Mouse (Mus musculus): ENCODE measurements around the gene Pin1. TPM values are rescaled to one million over a fixed set of nuclear protein-coding genes. Genes with fewer than 3 reads are reported as not detected.

Gene Pin1
- polyA plus RNA-seq, 1 experiment from 2014 or later = 63.2 TPM

DNA sequence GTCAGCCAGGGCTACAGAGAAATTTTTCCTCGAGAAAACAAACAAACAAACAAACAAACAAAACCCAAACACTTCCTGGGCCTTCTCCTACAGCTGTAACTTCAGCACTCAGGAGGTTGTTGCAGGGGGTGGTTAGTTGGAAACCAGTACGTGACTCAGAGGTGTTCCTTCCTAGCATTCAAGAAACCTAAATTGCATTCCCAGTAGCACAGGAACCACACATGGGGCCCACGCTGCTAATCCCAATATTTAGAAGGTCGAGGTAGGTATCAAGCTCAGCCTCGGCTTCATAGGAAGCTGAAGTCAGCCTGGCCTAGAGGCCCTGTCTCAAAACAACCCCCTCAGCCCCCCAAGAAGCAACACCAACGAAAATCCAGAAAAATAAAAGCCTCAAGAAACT is 10.4 kb upstream of the Pin1 start:
- Histone ChIP-seq H3K4me2 (replicated peaks) (peak overlapping the region; percentile 96), H3K4me3 (replicated peaks) (peak overlapping the region; percentile 82), H3K9ac (replicated peaks) (peak overlapping the region; percentile 85), H3K4me1 (replicated peaks) (peaks cover 45% of the 10 kb centered on the region), H3K27ac (no peak overlapping the region), H3K9me3 (no peaks in the 10 kb centered on the region), H3K27me3 (no peaks in the 10 kb centered on the region), H3K36me3 (peaks cover 32% of the 10 kb centered on the region)
- WGBS = 33% methylated on average over 6 of the region's 6 CpGs
- no peak for ATAC-seq

DNA sequence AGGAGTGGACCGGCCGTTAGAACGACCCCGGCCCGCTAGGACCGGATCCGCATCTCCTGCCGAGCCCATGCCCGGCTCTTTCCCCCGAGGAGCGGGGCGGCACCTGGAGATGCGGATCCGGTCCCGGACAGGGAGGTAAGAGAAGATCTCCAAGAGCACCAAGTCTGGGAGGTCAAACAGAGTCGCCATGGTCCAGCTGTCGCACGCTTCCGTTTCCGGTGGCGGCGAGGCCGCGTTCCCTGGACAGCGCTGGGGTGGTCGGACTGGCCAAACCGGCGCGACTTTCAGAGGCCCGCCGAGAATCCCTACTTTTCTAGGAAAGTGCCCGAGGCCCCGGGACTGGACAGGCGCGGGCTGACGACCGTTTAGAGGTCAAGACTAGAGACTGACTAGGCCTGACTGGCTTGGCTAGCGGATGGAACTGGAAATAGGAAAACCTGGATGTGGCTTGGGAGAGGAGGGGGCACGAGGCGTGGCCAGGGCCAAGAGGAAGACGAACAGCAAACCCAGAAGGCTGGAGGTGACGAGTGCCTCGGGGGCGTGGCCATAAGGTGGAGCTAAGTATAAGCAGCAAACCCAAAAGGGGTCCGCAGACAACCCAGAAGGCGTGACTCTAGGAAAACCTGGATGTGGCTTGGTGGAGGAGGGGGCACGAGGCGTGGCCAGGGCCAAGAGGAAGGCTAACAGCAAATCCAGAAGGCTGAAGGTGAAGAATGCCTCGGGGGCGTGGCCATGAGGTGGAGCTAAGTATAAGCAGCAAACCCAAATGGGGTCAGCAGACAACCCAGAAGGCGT is 9.6 kb upstream of the Pin1 start, which contains the start of gene Ubl5:
Ubl5 (plus strand) TSS at position 778 of the 795 bp plus-strand sequence.
- peaks cover 32% of the 10 kb centered on the region for H3K36me3 ChIP-seq
- H3K4me3 ChIP-seq (replicated peaks) = peak within 1 kb of the TSS; percentile 82
- no peaks in the 10 kb centered on the region for H3K27me3 ChIP-seq
- peak within 1 kb of the TSS; percentile 94 for H3K27ac ChIP-seq
- H3K9me3 ChIP-seq = no peaks in the 10 kb centered on the region
- H3K4me2 ChIP-seq (replicated peaks) = peak within 1 kb of the TSS; percentile 96
- peak; percentile 91 for ATAC-seq
- H3K4me1 ChIP-seq (replicated peaks) = peaks cover 47% of the 10 kb centered on the region
- H3K9ac ChIP-seq (replicated peaks) = peak within 1 kb of the TSS; percentile 85
- WGBS = 1% methylated on average over 47 of the region's 51 CpGs

DNA sequence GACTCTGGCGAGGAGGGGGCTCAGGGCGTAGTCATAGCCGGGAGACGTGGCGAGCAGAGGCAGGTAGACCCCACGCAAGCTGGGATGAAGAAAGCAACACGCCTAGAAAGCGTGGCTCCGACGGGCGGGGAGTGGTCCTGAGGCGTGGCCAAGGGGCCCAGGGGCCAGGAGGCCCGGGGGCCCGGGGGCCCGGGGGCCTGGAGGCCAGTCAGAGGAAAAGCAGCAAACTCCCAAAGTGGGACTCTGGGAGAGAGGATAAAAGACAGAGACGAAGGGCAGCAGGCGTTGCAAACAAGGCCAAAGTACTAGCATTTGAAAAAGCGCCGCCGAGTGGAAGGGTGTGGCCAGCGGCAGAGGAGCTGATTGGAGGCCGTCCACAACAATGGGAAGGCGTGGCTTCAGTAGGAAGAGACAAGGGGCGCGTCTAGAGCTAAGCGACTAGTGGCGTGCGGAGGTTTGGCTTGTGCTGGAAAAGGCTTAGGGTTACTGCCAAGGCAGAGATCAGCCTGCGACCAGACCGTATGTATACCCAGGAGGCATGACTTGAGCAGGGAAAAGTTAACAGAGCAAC is 8.9 kb upstream of the Pin1 start:
- peak overlapping the region; percentile 85 for H3K9ac ChIP-seq (replicated peaks)
- peak overlapping the region; percentile 94 for H3K27ac ChIP-seq
- H3K4me3 ChIP-seq (replicated peaks) = peak overlapping the region; percentile 82
- no peaks in the 10 kb centered on the region for H3K27me3 ChIP-seq
- H3K4me1 ChIP-seq (replicated peaks) = peaks cover 47% of the 10 kb centered on the region
- peak; percentile 85 for ATAC-seq
- no peaks in the 10 kb centered on the region for H3K9me3 ChIP-seq
- peaks cover 33% of the 10 kb centered on the region for H3K36me3 ChIP-seq
- 1% methylated on average over 30 of the region's 30 CpGs for WGBS
- peak overlapping the region; percentile 96 for H3K4me2 ChIP-seq (replicated peaks)

DNA sequence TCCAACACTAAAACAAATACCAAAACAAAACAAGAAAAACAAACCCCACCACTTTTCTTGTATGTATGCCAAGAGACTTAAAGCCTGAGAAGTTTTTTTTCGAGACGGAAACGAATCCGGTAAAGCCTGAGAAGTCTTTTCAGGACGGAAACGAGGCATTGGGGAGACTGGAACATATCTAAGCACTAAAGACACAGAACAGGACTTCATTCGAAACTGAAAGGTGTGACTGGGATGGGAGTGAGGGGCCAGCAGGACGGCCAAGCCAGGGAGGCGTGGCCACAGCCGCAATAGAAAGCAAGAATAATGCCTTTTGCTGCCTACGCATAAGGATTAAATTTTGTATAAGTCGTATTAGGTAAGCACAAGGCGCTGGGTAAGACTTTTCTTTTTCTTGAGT is 8.1 kb upstream of the Pin1 start:
- H3K4me2 ChIP-seq (replicated peaks) = peak overlapping the region; percentile 96
- no peaks in the 10 kb centered on the region for H3K27me3 ChIP-seq
- peaks cover 47% of the 10 kb centered on the region for H3K4me1 ChIP-seq (replicated peaks)
- H3K9me3 ChIP-seq = no peaks in the 10 kb centered on the region
- peak overlapping the region; percentile 85 for H3K27ac ChIP-seq
- H3K4me3 ChIP-seq (replicated peaks) = peak overlapping the region; percentile 82
- WGBS = 12% methylated on average over 13 of the region's 13 CpGs
- peak overlapping the region; percentile 85 for H3K9ac ChIP-seq (replicated peaks)
- no peak for ATAC-seq
- peaks cover 33% of the 10 kb centered on the region for H3K36me3 ChIP-seq

DNA sequence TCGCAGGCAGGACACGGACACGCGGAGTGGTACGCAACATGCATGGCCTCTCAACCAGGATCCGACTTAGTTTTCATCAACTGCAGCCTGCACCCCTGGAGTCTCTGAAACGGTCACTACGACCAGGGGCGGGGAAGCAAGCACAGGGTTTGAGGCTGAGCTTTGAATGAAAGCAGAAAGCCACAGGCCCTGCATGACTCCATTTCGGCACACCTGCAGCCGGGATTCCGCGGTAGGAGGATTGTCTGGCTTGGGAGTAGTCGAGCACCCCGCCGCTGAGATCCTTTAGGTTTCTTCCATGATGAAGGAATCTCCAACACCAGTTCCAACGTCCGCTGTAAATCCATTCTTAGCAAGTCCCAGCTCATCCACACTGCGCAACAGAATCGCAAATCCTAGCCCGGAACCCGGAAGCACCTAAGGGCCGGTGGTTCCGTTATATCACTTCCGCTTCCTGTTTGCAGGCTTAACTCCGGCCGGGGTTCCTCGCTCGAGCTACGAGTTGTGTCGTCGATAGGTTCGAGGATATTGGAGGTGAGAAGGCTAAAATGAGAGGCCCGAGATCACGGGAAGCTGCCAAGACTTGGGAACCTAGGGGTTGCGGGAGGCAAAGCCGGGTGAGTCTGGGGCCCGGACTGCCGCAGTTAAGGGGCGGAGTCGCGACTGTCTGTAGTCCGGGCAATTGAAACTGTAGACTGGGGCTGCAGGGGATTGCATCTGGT is 7.4 kb upstream of the Pin1 start, which contains the start of gene Fbxl12:
Fbxl12 (minus strand) TSS at position 408 of the 722 bp plus-strand sequence.
- no peaks in the 10 kb centered on the region for H3K9me3 ChIP-seq
- no peaks in the 10 kb centered on the region for H3K27me3 ChIP-seq
- H3K27ac ChIP-seq = peak within 1 kb of the TSS; percentile 94
- peaks cover 33% of the 10 kb centered on the region for H3K36me3 ChIP-seq
- peak; percentile 40 for ATAC-seq
- peak within 1 kb of the TSS; percentile 82 for H3K4me3 ChIP-seq (replicated peaks)
- under 1% methylated on average over 43 of the region's 43 CpGs for WGBS
- H3K9ac ChIP-seq (replicated peaks) = peak within 1 kb of the TSS; percentile 85
- H3K4me1 ChIP-seq (replicated peaks) = peaks cover 47% of the 10 kb centered on the region
- H3K4me2 ChIP-seq (replicated peaks) = peak within 1 kb of the TSS; percentile 96

DNA sequence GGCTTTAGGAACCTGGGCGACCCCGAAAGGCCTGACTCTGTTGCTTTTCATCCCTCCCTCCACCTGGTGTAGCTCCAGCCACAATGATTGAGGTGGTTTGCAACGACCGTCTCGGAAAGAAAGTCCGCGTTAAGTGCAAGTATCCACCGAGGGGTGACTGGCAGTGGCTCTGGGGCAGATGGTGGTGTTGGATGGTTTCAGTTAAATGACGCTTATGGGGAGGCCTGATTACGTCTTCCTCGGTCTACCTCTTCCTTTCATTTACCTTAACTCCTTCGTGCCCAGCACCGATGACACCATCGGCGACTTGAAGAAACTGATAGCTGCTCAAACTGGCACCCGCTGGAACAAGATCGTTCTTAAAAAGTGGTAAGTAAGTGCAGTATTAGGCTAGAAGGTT is 6.8 kb upstream of the Pin1 start:
- peaks cover 41% of the 10 kb centered on the region for H3K4me1 ChIP-seq (replicated peaks)
- H3K27me3 ChIP-seq = no peaks in the 10 kb centered on the region
- H3K4me3 ChIP-seq (replicated peaks) = peak overlapping the region; percentile 82
- no peaks in the 10 kb centered on the region for H3K9me3 ChIP-seq
- ATAC-seq = no peak
- WGBS = 4% methylated on average over 17 of the region's 17 CpGs
- H3K36me3 ChIP-seq = peaks cover 32% of the 10 kb centered on the region
- H3K4me2 ChIP-seq (replicated peaks) = peak overlapping the region; percentile 96
- H3K27ac ChIP-seq = peak overlapping the region; percentile 85
- peak overlapping the region; percentile 85 for H3K9ac ChIP-seq (replicated peaks)

DNA sequence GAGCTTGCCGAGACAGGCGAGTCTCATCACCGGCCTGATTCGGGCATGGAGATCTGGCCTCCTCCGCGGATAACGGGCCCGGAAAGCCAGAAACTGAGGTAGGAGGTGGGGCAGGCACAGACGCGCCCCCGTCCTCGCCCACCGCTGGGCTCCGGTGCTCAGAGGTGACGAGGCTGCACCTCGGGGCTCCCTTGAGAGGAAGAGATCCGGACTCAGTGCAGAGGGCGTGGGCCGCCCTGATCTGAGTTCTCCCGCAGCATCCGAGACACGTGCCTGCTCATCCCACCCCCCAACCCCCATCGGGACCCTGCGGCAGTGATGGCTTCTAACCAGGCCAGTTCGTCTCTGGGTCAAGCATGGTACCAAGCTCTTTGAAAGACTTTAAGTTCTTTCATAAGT is 364 bp downstream of the Pin1 start:
- H3K9ac ChIP-seq (replicated peaks) = peak overlapping the region; percentile 91
- peak; percentile 50; the same call in 1 of the 2 replicates for ATAC-seq
- peaks cover 35% of the 10 kb centered on the region for H3K4me1 ChIP-seq (replicated peaks)
- H3K36me3 ChIP-seq = peaks cover 55% of the 10 kb centered on the region
- peak overlapping the region; percentile 40; the same call in 1 of the 2 replicates for H3K27ac ChIP-seq
- WGBS = 0% methylated on average over 25 of the region's 25 CpGs
- H3K4me2 ChIP-seq (replicated peaks) = peak overlapping the region; percentile 84
- no peaks in the 10 kb centered on the region for H3K9me3 ChIP-seq
- peak overlapping the region; percentile 95 for H3K4me3 ChIP-seq (replicated peaks)
- H3K27me3 ChIP-seq = no peaks in the 10 kb centered on the region

DNA sequence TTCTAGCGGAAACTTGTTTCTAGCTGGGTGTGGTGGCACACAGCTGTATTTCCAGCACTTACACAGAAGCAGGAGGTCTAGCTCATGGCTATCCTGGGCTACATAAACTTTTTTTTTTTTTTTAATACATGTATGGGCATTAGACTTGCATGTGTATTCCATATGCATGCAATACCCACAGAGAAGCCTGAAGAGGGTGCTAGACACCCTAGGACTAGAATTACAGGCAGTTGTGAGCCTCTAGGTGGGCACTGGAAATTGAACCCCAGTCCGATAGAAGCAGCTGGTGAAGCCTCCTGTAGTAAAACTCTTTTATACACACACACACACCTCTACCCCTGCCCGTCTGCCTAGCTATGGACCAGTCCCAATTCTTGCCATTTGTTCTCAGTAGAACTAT is 2.0 kb downstream of the Pin1 start:
- H3K9me3 ChIP-seq = no peaks in the 10 kb centered on the region
- peaks cover 55% of the 10 kb centered on the region for H3K36me3 ChIP-seq
- peak overlapping the region; percentile 95 for H3K4me3 ChIP-seq (replicated peaks)
- peak overlapping the region; percentile 84 for H3K4me2 ChIP-seq (replicated peaks)
- H3K27me3 ChIP-seq = no peaks in the 10 kb centered on the region
- no peak overlapping the region for H3K27ac ChIP-seq
- peaks cover 40% of the 10 kb centered on the region for H3K4me1 ChIP-seq (replicated peaks)
- H3K9ac ChIP-seq (replicated peaks) = no peak overlapping the region
- no peak for ATAC-seq
- WGBS = 88% methylated on average over 3 of the region's 3 CpGs

DNA sequence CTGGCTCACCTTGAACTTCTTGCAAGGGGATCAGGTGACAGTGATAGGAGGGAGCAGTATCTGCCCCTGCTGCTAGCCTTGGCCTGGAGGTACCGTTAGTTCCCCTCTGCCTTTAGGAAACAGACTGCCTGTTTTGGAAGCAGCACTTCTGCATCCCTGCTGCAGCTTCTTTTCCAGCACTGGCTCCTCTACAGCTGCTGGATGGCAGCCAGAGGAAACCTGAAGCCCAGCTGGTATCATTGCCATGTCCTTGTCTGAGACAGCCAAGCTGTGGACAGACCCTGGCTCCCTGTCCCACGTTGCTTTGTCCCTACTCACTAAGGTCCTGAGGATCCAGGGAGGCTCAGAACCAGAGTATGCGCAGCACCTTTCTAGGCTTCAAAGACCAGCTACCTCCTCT is 5.7 kb downstream of the Pin1 start:
- Histone ChIP-seq H3K27ac (no peak overlapping the region; the same call in 1 of the 2 replicates), H3K9ac (replicated peaks) (no peak overlapping the region), H3K4me3 (replicated peaks) (no peak overlapping the region), H3K4me2 (replicated peaks) (no peak overlapping the region), H3K4me1 (replicated peaks) (peaks cover 36% of the 10 kb centered on the region), H3K36me3 (peaks cover 83% of the 10 kb centered on the region), H3K27me3 (no peaks in the 10 kb centered on the region), H3K9me3 (no peaks in the 10 kb centered on the region)
- no peak for ATAC-seq
- WGBS = 92% methylated on average over 3 of the region's 3 CpGs

DNA sequence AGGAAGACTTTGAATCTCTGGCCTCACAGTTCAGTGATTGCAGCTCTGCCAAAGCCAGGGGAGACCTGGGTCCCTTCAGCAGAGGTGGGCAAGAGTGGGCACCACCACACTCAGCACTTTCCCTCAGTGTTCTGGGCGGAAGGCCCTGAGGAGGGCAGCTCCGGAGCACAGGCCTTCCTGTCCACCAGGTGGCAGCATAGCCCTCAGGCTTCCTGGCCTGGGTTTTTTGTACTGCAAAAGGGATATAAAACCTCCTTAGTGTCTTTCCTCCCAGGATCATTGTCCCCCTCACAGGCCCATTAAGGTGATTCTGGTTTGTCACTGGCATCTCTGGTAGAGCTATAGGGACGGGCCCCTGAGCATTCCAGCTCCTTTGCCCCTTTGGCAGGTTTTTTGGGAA is 10.4 kb downstream of the Pin1 start:
- peak; percentile 27; the same call in 1 of the 2 replicates for ATAC-seq
- peak overlapping the region; percentile 85 for H3K27ac ChIP-seq
- H3K4me3 ChIP-seq (replicated peaks) = no peak overlapping the region
- H3K9me3 ChIP-seq = no peaks in the 10 kb centered on the region
- 44% methylated on average over 3 of the region's 3 CpGs for WGBS
- peaks cover 73% of the 10 kb centered on the region for H3K36me3 ChIP-seq
- H3K4me1 ChIP-seq (replicated peaks) = peaks cover 52% of the 10 kb centered on the region
- peak overlapping the region; percentile 24; the same call in 1 of the 2 replicates for H3K9ac ChIP-seq (replicated peaks)
- no peaks in the 10 kb centered on the region for H3K27me3 ChIP-seq
- H3K4me2 ChIP-seq (replicated peaks) = no peak overlapping the region

DNA sequence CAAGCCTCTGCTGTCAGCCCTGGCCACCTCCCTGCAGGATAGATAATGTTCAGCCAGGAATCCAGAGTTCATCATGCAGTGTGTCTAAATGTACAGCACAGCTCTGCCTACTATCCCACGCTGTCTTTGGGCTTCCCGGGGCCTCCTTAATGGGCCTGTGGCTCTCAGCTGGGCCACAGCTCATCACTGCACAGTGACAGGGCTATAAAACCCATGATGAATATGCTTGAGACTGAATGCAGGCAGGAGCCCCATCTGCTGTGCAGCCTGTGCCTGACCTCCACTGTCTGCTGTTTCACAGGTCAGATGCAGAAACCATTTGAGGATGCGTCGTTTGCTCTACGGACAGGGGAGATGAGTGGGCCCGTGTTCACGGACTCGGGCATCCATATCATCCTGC is 11.0 kb downstream of the Pin1 start:
- H3K9me3 ChIP-seq = no peaks in the 10 kb centered on the region
- no peaks in the 10 kb centered on the region for H3K27me3 ChIP-seq
- WGBS = 83% methylated on average over 8 of the region's 8 CpGs
- H3K4me3 ChIP-seq (replicated peaks) = no peak overlapping the region
- ATAC-seq = 0 out of 2 replicates have a peak, but pooled peaks have one; percentile 4
- peaks cover 67% of the 10 kb centered on the region for H3K36me3 ChIP-seq
- peaks cover 48% of the 10 kb centered on the region for H3K4me1 ChIP-seq (replicated peaks)
- H3K4me2 ChIP-seq (replicated peaks) = no peak overlapping the region
- H3K27ac ChIP-seq = peak overlapping the region; percentile 85
- H3K9ac ChIP-seq (replicated peaks) = peak overlapping the region; percentile 24; the same call in 1 of the 2 replicates
